Mouse (Mus musculus): Measurements from ENCODE around the gene Sema3b.

- TF ChIP-seq POLR2A (IDR thresholded peaks at IDR 0.05; ENCODE audit: low read depth, low read length) (no peak), CTCF (IDR thresholded peaks at IDR 0.05; ENCODE audit: borderline replicate concordance, insufficient read depth, low read length) (no peak)
These were observed 12.1 kb downstream of the Sema3b start for GRCm38 (mm10) chr9:107596619-107597569.
